Mouse (Mus musculus): Measurements from ENCODE around the gene Vhl.

DNA sequence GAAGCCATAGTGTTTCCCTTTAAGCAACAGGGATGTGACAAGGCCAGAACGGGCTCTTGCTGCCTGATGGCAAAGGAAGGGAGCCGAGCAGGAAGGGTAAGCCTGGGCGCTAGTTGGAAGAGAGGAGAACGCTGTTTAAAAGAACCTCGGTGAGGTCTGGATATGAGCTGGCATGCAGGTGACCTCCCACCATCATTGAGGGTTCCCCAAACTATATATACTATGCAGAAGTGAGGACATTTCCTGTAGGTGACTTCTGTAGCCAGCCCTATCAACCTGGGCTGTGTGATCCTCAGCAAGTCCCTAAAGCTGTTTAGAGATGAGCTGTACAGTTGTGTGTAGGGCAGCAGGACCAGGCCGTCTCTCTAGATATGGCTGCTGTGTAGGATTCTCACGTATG is 40.5 kb downstream of the Vhl start:
- no peak for TF ChIP-seq CTCF (IDR thresholded peaks at IDR 0.05; ENCODE audit: low read depth)
- no peak for TF ChIP-seq EP300 (IDR thresholded peaks at IDR 0.05; ENCODE audit: low read depth)
